15 mouse cellular contexts compared by ENCODE assay signal in the genomic region with DNA sequence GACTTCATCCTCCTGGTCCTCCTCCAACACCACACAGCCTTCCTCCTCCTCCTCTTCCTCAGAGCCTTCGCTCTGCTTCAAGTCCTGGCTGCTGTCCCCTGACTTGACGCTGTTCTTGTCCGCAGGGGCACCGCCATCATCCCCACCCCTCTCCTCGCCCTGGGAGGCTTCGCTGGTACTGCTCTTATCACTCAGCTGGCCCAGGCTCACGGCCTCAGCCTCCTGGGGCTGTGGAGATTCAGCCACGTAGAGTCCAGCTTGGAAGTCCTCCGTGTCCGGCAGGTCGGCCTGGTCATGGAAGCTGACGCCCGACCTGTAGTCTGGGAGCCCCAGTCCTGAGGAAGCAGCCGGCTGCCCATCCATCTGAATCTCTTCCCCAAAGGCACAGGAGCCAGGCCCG. TPM values are rescaled to one million over a fixed set of nuclear protein-coding genes. Genes with fewer than 3 reads are reported as not detected.
DNase-seq lines count a peak whose midpoint lies in the region; ATAC-seq and TF ChIP-seq lines count a peak whose summit lies in the region.
"Had no signal": no experiment of that assay in that cellular context is flagged by ENCODE, and none has a peak within 500 bp of the region (broad histone marks: within the 10 kb centered on the region; RNA-seq: fewer than 3 reads in every experiment).

No protein-coding gene starts in this region.

- peaks cover 43% of the 10 kb centered on the region for H3K36me3 ChIP-seq in heart, embryonic 12.5 days
- peaks cover 20% of the 10 kb centered on the region; the same call in 1 of the 2 replicates for H3K36me3 ChIP-seq in lung, embryonic 14.5 days (ENCODE audit: insufficient read depth)
- peaks cover 20% of the 10 kb centered on the region for H3K36me3 ChIP-seq in liver, embryonic 11.5 days (ENCODE audit: control insufficient read depth, insufficient read depth, low read length)

- no peak for ATAC-seq in heart, embryonic 12.5 days (ENCODE audit: insufficient number of reproducible peaks, low FRiP score)
- ATAC-seq in lung, embryonic 14.5 days (ENCODE audit: insufficient read depth), result no peak
- no peak for ATAC-seq in liver, embryonic 11.5 days (replicated peaks; ENCODE audit: low FRiP score)

- 0 out of 2 replicates have a peak overlapping the region, but pooled peaks have one; percentile 7 for H3K4me2 ChIP-seq in heart, embryonic 12.5 days
- H3K4me2 ChIP-seq in lung, embryonic 14.5 days, result peak overlapping the region; percentile 7; the same call in 1 of the 2 replicates
- peak overlapping the region; percentile 62 for H3K4me2 ChIP-seq in liver, embryonic 11.5 days
- H3K4me2 ChIP-seq: heart, embryonic 15.5 days; kidney, embryonic 15.5 days; stomach, embryonic 15.5 days had no signal

- no peaks in the 10 kb centered on the region for H3K27me3 ChIP-seq in heart, embryonic 12.5 days (replicated peaks)
- no peaks in the 10 kb centered on the region for H3K27me3 ChIP-seq in lung, embryonic 14.5 days (ENCODE audit: insufficient read depth, low read length)
- H3K27me3 ChIP-seq in liver, embryonic 11.5 days (replicated peaks; ENCODE audit: control insufficient read depth, insufficient read depth, low read length), result no peaks in the 10 kb centered on the region
- H3K27me3 ChIP-seq: heart, embryonic 15.5 days; kidney, embryonic 15.5 days; stomach, embryonic 15.5 days had no signal

- H3K9ac ChIP-seq in heart, embryonic 12.5 days, result no peak overlapping the region
- no peak overlapping the region for H3K9ac ChIP-seq in lung, embryonic 14.5 days
- H3K9ac ChIP-seq in liver, embryonic 11.5 days (ENCODE audit: low read depth, low read length), result peak overlapping the region; percentile 63
- H3K9ac ChIP-seq: heart, embryonic 15.5 days; kidney, embryonic 15.5 days; stomach, embryonic 15.5 days had no signal

- no peaks in the 10 kb centered on the region for H3K9me3 ChIP-seq in heart, embryonic 12.5 days (replicated peaks)
- no peaks in the 10 kb centered on the region for H3K9me3 ChIP-seq in lung, embryonic 14.5 days (ENCODE audit: low read depth, low read length)
- H3K9me3 ChIP-seq in liver, embryonic 11.5 days (ENCODE audit: control insufficient read depth, low read length), result no peaks in the 10 kb centered on the region
- H3K9me3 ChIP-seq: heart, embryonic 15.5 days; kidney, embryonic 15.5 days; stomach, embryonic 15.5 days had no signal

- no peak for DNase-seq in heart, adult 9 months (ENCODE audit: low spot score in 2 of 2)
- no peak for DNase-seq in lung, embryonic 14.5 days
- DNase-seq in lung, postnatal 10 days, result no peak
- no peak for DNase-seq in liver, embryonic 11.5 days (ENCODE audit: low spot score)
- no peak for DNase-seq in cerebellum, postnatal 10 days
- no peak for DNase-seq in thymus, postnatal 4 days
- DNase-seq: adrenal gland, postnatal 14 days; cerebellum, adult 11-12 months; layer of hippocampus, postnatal 36 days had no signal

- no peak for TF ChIP-seq POLR2A in cortical plate, adult 2 months (IDR thresholded peaks at IDR 0.05; ENCODE audit: extremely low read depth, insufficient read depth, low read length)

- TF ChIP-seq CTCF in lung, embryonic 14.5 days (IDR thresholded peaks at IDR 0.05; ENCODE audit: low read depth), result no peak
- no peak for TF ChIP-seq CTCF in cortical plate, adult 2 months (IDR thresholded peaks at IDR 0.05; ENCODE audit: extremely low read depth, insufficient read depth, low read length)

- peaks cover 34% of the 10 kb centered on the region for H3K4me1 ChIP-seq in heart, embryonic 12.5 days (replicated peaks)
- peaks cover 6% of the 10 kb centered on the region for H3K4me1 ChIP-seq in lung, embryonic 14.5 days (ENCODE audit: insufficient read depth)
- peaks cover 11% of the 10 kb centered on the region for H3K4me1 ChIP-seq in cortical plate, adult 2 months (ENCODE audit: control insufficient read depth, insufficient read depth, low read length)
- H3K4me1 ChIP-seq in liver, embryonic 11.5 days (replicated peaks; ENCODE audit: control insufficient read depth, insufficient read depth, low read length), result peaks cover 56% of the 10 kb centered on the region

- 74% methylated on average over 15 of the region's 15 CpGs for WGBS in heart, embryonic 12.5 days
- WGBS in lung, embryonic 14.5 days, result 83% methylated on average over 15 of the region's 15 CpGs
- WGBS in liver, embryonic 11.5 days, result 66% methylated on average over 15 of the region's 15 CpGs

- H3K27ac ChIP-seq in heart, embryonic 12.5 days (ENCODE audit: poor library complexity, severe bottlenecking), result no peak overlapping the region
- H3K27ac ChIP-seq in lung, embryonic 14.5 days (ENCODE audit: low read depth), result no peak overlapping the region
- no peak overlapping the region for H3K27ac ChIP-seq in cortical plate, adult 2 months (ENCODE audit: insufficient read depth, low read length)
- H3K27ac ChIP-seq in liver, embryonic 11.5 days (ENCODE audit: low read depth, low read length), result peak overlapping the region; percentile 96
- H3K27ac ChIP-seq: heart, embryonic 15.5 days; kidney, embryonic 15.5 days; macrophage; stomach, embryonic 15.5 days had no signal

- H3K4me3 ChIP-seq in heart, embryonic 12.5 days, result no peak overlapping the region
- no peak overlapping the region for H3K4me3 ChIP-seq in lung, embryonic 14.5 days (ENCODE audit: low read depth, low read length)
- 0 out of 2 replicates have a peak overlapping the region, but pooled peaks have one; percentile 14 for H3K4me3 ChIP-seq in cortical plate, adult 2 months (ENCODE audit: insufficient read depth, low read length)
- H3K4me3 ChIP-seq in liver, embryonic 11.5 days (ENCODE audit: low read depth, low read length), result peak overlapping the region; percentile 34
- H3K4me3 ChIP-seq: heart, embryonic 15.5 days; kidney, embryonic 15.5 days; stomach, embryonic 15.5 days had no signal

RNA-seq across cellular contexts. Expression of gene Wdr81, which starts 3.6 kb away (rescaled TPM):
- 5.6 and 5.7 TPM in 2 replicates for polyA plus RNA-seq in heart, embryonic 12.5 days (2016; fragmentation: Nextera tagmentation; extraction: Ambion mirVana)
- polyA plus RNA-seq in lung, embryonic 14.5 days (2014; fragmentation: Nextera tagmentation; extraction: Ambion mirVana), result 4.1 and 4.6 TPM in 2 replicates
- polyA plus RNA-seq in cortical plate, adult 2 months (2012; rRNA removed), result 12.8 and 14.1 TPM in 2 replicates
- 21.8 and 21.9 TPM in 2 replicates for polyA plus RNA-seq in liver, embryonic 11.5 days (2014; fragmentation: Nextera tagmentation; extraction: Ambion mirVana)

RNA-seq across cellular contexts. Expression of gene Tlcd2, which starts 10.6 kb away (rescaled TPM):
- polyA plus RNA-seq in heart, embryonic 12.5 days (2016; fragmentation: Nextera tagmentation; extraction: Ambion mirVana), result 12.7 and 13.1 TPM in 2 replicates
- polyA plus RNA-seq in lung, embryonic 14.5 days (2014; fragmentation: Nextera tagmentation; extraction: Ambion mirVana), result 18.0 and 24.2 TPM in 2 replicates
- polyA plus RNA-seq in cortical plate, adult 2 months (2012; rRNA removed), result 0.89 and 1.3 TPM in 2 replicates
- 29.8 and 33.0 TPM in 2 replicates for polyA plus RNA-seq in liver, embryonic 11.5 days (2014; fragmentation: Nextera tagmentation; extraction: Ambion mirVana)

RNA-seq across cellular contexts. Expression of gene Serpinf2, which starts 11.5 kb away (rescaled TPM):
- polyA plus RNA-seq in heart, embryonic 12.5 days (2016; fragmentation: Nextera tagmentation; extraction: Ambion mirVana), result 0.86 and 6.4 TPM in 2 replicates
- polyA plus RNA-seq in lung, embryonic 14.5 days (2014; fragmentation: Nextera tagmentation; extraction: Ambion mirVana), result 0.24 TPM in 1 of 2 replicates, not detected in the other
- polyA plus RNA-seq in cortical plate, adult 2 months (2012; rRNA removed), result 0.15 and 0.26 TPM in 2 replicates
- 321 and 377 TPM in 2 replicates for polyA plus RNA-seq in liver, embryonic 11.5 days (2014; fragmentation: Nextera tagmentation; extraction: Ambion mirVana)
- polyA plus RNA-seq: macrophage had no signal

RNA-seq across cellular contexts. Expression of gene Serpinf1, which starts 28.4 kb away (rescaled TPM):
- polyA plus RNA-seq in heart, embryonic 12.5 days (2016; fragmentation: Nextera tagmentation; extraction: Ambion mirVana), result 39.6 and 39.7 TPM in 2 replicates
- 41.7 and 44.6 TPM in 2 replicates for polyA plus RNA-seq in lung, embryonic 14.5 days (2014; fragmentation: Nextera tagmentation; extraction: Ambion mirVana)
- 13.7 and 15.9 TPM in 2 replicates for polyA plus RNA-seq in cortical plate, adult 2 months (2012; rRNA removed)
- polyA plus RNA-seq in liver, embryonic 11.5 days (2014; fragmentation: Nextera tagmentation; extraction: Ambion mirVana), result 217 and 224 TPM in 2 replicates

RNA-seq across cellular contexts. Expression of gene Prpf8, which starts 35.7 kb away (rescaled TPM):
- polyA plus RNA-seq in heart, embryonic 12.5 days (2016; fragmentation: Nextera tagmentation; extraction: Ambion mirVana), result 41.3 and 42.7 TPM in 2 replicates
- 96.9 and 104 TPM in 2 replicates for polyA plus RNA-seq in lung, embryonic 14.5 days (2014; fragmentation: Nextera tagmentation; extraction: Ambion mirVana)
- polyA plus RNA-seq in cortical plate, adult 2 months (2012; rRNA removed), result 88.8 and 89.2 TPM in 2 replicates
- polyA plus RNA-seq in liver, embryonic 11.5 days (2014; fragmentation: Nextera tagmentation; extraction: Ambion mirVana), result 105 and 119 TPM in 2 replicates

Comparison
In these comparisons a context has a peak if more than half of its experiments do, and no peak if none do; other contexts are left out.
1. H3K4me2 ChIP-seq: peak in every context shown above with its lines; median percentile 62 in liver, embryonic 11.5 days; 7 in heart, embryonic 12.5 days; 7 in lung, embryonic 14.5 days.
2. H3K4me3 ChIP-seq: peak in cortical plate, adult 2 months (single experiment) and liver, embryonic 11.5 days (single experiment); none in heart, embryonic 12.5 days (single experiment) and lung, embryonic 14.5 days (single experiment).
3. RNA of gene Serpinf2, which starts 11.5 kb away (polyA plus RNA-seq): 321 to 377 TPM in liver, embryonic 11.5 days; 0.86 to 6.4 TPM in heart, embryonic 12.5 days, 0.24 TPM in lung, embryonic 14.5 days and 0.15 to 0.26 TPM in cortical plate, adult 2 months; every median in the first group is over 10 times any median in the second.